Mouse (Mus musculus): ENCODE data around the gene Gars. TPM values are rescaled to one million over a fixed set of nuclear protein-coding genes. Genes with fewer than 3 reads are reported as not detected.

Gene Gars
- total RNA-seq, 2 experiments from 2014 or later, result 58.9 to 64.3 TPM

GRCm38 (mm10) chr6:55018417-55018816 is 19.4 kb upstream of the Gars start:
- intact Hi-C loops (cut with DNase I; ENCODE audit: low total_unique reads), result loop anchor here (5.0 kb wide), 1 partner anchor 149 kb away; no protein-coding TSS in a partner anchor
- DNase-seq, result no peak

GRCm38 (mm10) chr6:55021806-55022205 is 16.0 kb upstream of the Gars start:
- intact Hi-C loops (cut with DNase I; ENCODE audit: low total_unique reads), result no loop called here
- DNase-seq, result no peak

GRCm38 (mm10) chr6:55027642-55028041 is 10.2 kb upstream of the Gars start:
- no peak for DNase-seq
- intact Hi-C loops (cut with DNase I; ENCODE audit: low total_unique reads), result no loop called here

- DNase-seq, result no peak
- intact Hi-C loops (cut with DNase I; ENCODE audit: low total_unique reads), result no loop called here
Observed at GRCm38 (mm10) chr6:55036731-55037130, 1.1 kb upstream of the Gars start.

GRCm38 (mm10) chr6:55038671-55039445 is 1.1 kb downstream of the Gars start:
- intact Hi-C loops (cut with DNase I; ENCODE audit: low total_unique reads), result no loop called here
- DNase-seq, result no peak

- no peak for DNase-seq
- intact Hi-C loops (cut with DNase I; ENCODE audit: low total_unique reads), result no loop called here
Observed at GRCm38 (mm10) chr6:55039446-55039783, 1.6 kb downstream of the Gars start.

GRCm38 (mm10) chr6:55040031-55040430 is 2.2 kb downstream of the Gars start:
- intact Hi-C loops (cut with DNase I; ENCODE audit: low total_unique reads), result no loop called here
- DNase-seq, result no peak

- intact Hi-C loops (cut with DNase I; ENCODE audit: low total_unique reads), result no loop called here
- no peak for DNase-seq
Observed at GRCm38 (mm10) chr6:55043206-55043605, 5.4 kb downstream of the Gars start.

- no peak for DNase-seq
- intact Hi-C loops (cut with DNase I; ENCODE audit: low total_unique reads), result no loop called here
Observed at GRCm38 (mm10) chr6:55044542-55044941, 6.7 kb downstream of the Gars start.

GRCm38 (mm10) chr6:55045326-55045725 is 7.5 kb downstream of the Gars start:
- intact Hi-C loops (cut with DNase I; ENCODE audit: low total_unique reads), result no loop called here

GRCm38 (mm10) chr6:55049186-55049585 is 11.4 kb downstream of the Gars start:
- no peak for DNase-seq
- intact Hi-C loops (cut with DNase I; ENCODE audit: low total_unique reads), result no loop called here

More at GRCm38 (mm10) chr6:55045326-55045725, 7.5 kb downstream of the Gars start:
- DNase-seq, result no peak

- no peak for DNase-seq
- intact Hi-C loops (cut with DNase I; ENCODE audit: low total_unique reads), result no loop called here
Observed at GRCm38 (mm10) chr6:55054491-55054890, 16.7 kb downstream of the Gars start.

GRCm38 (mm10) chr6:55057427-55057826 is 19.6 kb downstream of the Gars start:
- intact Hi-C loops (cut with DNase I; ENCODE audit: low total_unique reads), result no loop called here
- no peak for DNase-seq

- intact Hi-C loops (cut with DNase I; ENCODE audit: low total_unique reads), result no loop called here
- no peak for DNase-seq
Observed at GRCm38 (mm10) chr6:55060241-55060825, 22.5 kb downstream of the Gars start.

- intact Hi-C loops (cut with DNase I; ENCODE audit: low total_unique reads), result no loop called here
- DNase-seq, result no peak
Observed at GRCm38 (mm10) chr6:55061328-55061727, 23.5 kb downstream of the Gars start.

GRCm38 (mm10) chr6:55062200-55062599 is 24.4 kb downstream of the Gars start:
- DNase-seq, result no peak
- intact Hi-C loops (cut with DNase I; ENCODE audit: low total_unique reads), result no loop called here

GRCm38 (mm10) chr6:55063793-55064476 is 26.1 kb downstream of the Gars start:
- intact Hi-C loops (cut with DNase I; ENCODE audit: low total_unique reads), result no loop called here
- no peak for DNase-seq

- DNase-seq, result no peak
- intact Hi-C loops (cut with DNase I; ENCODE audit: low total_unique reads), result no loop called here
Observed at GRCm38 (mm10) chr6:55064477-55064827, 26.6 kb downstream of the Gars start.

- DNase-seq, result no peak
- intact Hi-C loops (cut with DNase I; ENCODE audit: low total_unique reads), result no loop called here
Observed at GRCm38 (mm10) chr6:55065903-55066302, 28.1 kb downstream of the Gars start.

- intact Hi-C loops (cut with DNase I; ENCODE audit: low total_unique reads), result no loop called here
Observed at GRCm38 (mm10) chr6:55076561-55077255, 38.9 kb downstream of the Gars start.

More at GRCm38 (mm10) chr6:55076561-55077255, 38.9 kb downstream of the Gars start:
- no peak for DNase-seq

All from gastrocnemius, postnatal 14 days (tissue).